Mouse (Mus musculus) MEL (cell line): ENCODE measurements around the gene Il20. TPM values are rescaled to one million over a fixed set of nuclear protein-coding genes. Genes with fewer than 3 reads are reported as not detected.
A peak's percentile ranks its signal among the peaks of the same experiment; 100 is the strongest.

Source experiments
- DNase-seq: peaks from one replicate; pipeline ENCODE4 v3.0.0; 2011; ENCODE audit warnings: low read depth, low spot score
- H3K27ac ChIP-seq: 2 replicates; pipeline ENCODE4 v1.5.1; 2012; ENCODE audit warnings: low read depth, mild to moderate bottlenecking, control low read depth, low read length, moderate library complexity; ENCODE audit not compliant: control insufficient read depth
- H3K27me3 ChIP-seq, 2 experiments: fragments of 150-350 bp in 1 of 2; sonication (generic) in 1 of 2; 2 replicates each; pipeline ENCODE4 v1.6.1; 2012; ENCODE audit warnings: low read length in 2 of 2, mild to moderate bottlenecking in 2 of 2, improper control_type of control experiment in 1 of 2, moderate library complexity in 1 of 2; ENCODE audit not compliant: insufficient read depth in 2 of 2, control insufficient read depth in 1 of 2
- H3K36me3 ChIP-seq, 2 experiments: 2 replicates each; pipeline ENCODE4 v1.6.1; 2012 to 2014; ENCODE audit warnings: low read length in 2 of 2, improper control_type of control experiment in 1 of 2, inconsistent platforms in 1 of 2, mild to moderate bottlenecking in 1 of 2; ENCODE audit not compliant: insufficient read depth in 2 of 2, control insufficient read depth in 1 of 2
- H3K4me1 ChIP-seq, 2 experiments: fragments of 150-350 bp in 1 of 2; sonication (generic) in 1 of 2; 2 replicates each; pipeline ENCODE4 v1.6.1; 2012; ENCODE audit warnings: low read length in 2 of 2, improper control_type of control experiment in 1 of 2, mild to moderate bottlenecking in 1 of 2; ENCODE audit not compliant: insufficient read depth in 2 of 2, control insufficient read depth in 1 of 2
- H3K4me3 ChIP-seq, 2 experiments: fragments of 150-350 bp in 1 of 2; sonication (generic) in 1 of 2; 2 replicates each; pipeline ENCODE4 v1.5.1; 2012; ENCODE audit warnings: low read depth in 2 of 2, low read length in 2 of 2, mild to moderate bottlenecking in 2 of 2, moderate library complexity in 2 of 2, control low read depth in 1 of 2, improper control_type of control experiment in 1 of 2; ENCODE audit not compliant: control insufficient read depth in 1 of 2, insufficient read depth in 1 of 2
- H3K79me2 ChIP-seq: 2 replicates; pipeline ENCODE4 v1.6.1; 2012; ENCODE audit warnings: mild to moderate bottlenecking, low read length, moderate library complexity; ENCODE audit not compliant: control insufficient read depth, poor library complexity, insufficient read depth
- H3K9ac ChIP-seq: 2 replicates; pipeline ENCODE4 v1.6.1; 2012; ENCODE audit warnings: low read depth, mild to moderate bottlenecking, control low read depth, low read length, moderate library complexity; ENCODE audit not compliant: control insufficient read depth, poor library complexity, severe bottlenecking
- H3K9me3 ChIP-seq: fragments of 150-350 bp; sonication (generic); replicated peaks from 2 replicates; pipeline ENCODE4 v1.6.1; 2012; ENCODE audit warnings: mild to moderate bottlenecking, low read length, improper control_type of control experiment, moderate library complexity; ENCODE audit not compliant: insufficient read depth
- BHLHE40 ChIP-seq: IDR thresholded peaks from 2 replicates; pipeline ENCODE4 v1.6.1; 2012; ENCODE audit warnings: low read depth, mild to moderate bottlenecking, inconsistent platforms, low read length, improper control_type of control experiment, borderline replicate concordance
- CHD1 ChIP-seq: IDR thresholded peaks from 2 replicates; pipeline ENCODE4 v1.6.1; 2012; ENCODE audit warnings: low read depth, mild to moderate bottlenecking, inconsistent platforms, low read length, improper control_type of control experiment
- EP300 ChIP-seq, 2 experiments: IDR thresholded peaks; 2 replicates each; pipeline ENCODE4 v1.6.1; 2011; ENCODE audit warnings: improper control_type of control experiment in 2 of 2, low read length in 2 of 2, low read depth in 1 of 2, mild to moderate bottlenecking in 1 of 2
- GABPA ChIP-seq: IDR thresholded peaks from 2 replicates; pipeline ENCODE4 v1.6.1; 2012; ENCODE audit warnings: low read depth, mild to moderate bottlenecking, inconsistent platforms, low read length, improper control_type of control experiment, moderate library complexity
- GATA1 ChIP-seq: IDR thresholded peaks from 2 replicates; pipeline ENCODE4 v1.6.1; 2011; ENCODE audit warnings: low read depth, low read length, improper control_type of control experiment
- KAT2A ChIP-seq: conservative IDR thresholded peaks from 2 replicates; pipeline ENCODE4 v1.6.1; 2012; ENCODE audit warnings: low read depth, low read length, improper control_type of control experiment, inconsistent platforms
- MAFK ChIP-seq: IDR thresholded peaks from 2 replicates; pipeline ENCODE4 v1.6.1; 2011; ENCODE audit warnings: low read depth, mild to moderate bottlenecking, low read length, improper control_type of control experiment, borderline replicate concordance
- NELFE ChIP-seq: IDR thresholded peaks from 2 replicates; pipeline ENCODE4 v1.6.1; 2011; ENCODE audit warnings: low read depth, low read length, improper control_type of control experiment
- NRF1 ChIP-seq: IDR thresholded peaks from 2 replicates; pipeline ENCODE4 v1.6.1; 2014; ENCODE audit warnings: low read depth, mild to moderate bottlenecking, inconsistent platforms, low read length, improper control_type of control experiment, moderate library complexity; ENCODE audit not compliant: poor library complexity, insufficient read depth, severe bottlenecking
- POLR2A ChIP-seq, 2 experiments: IDR thresholded peaks; 2 replicates each; pipeline ENCODE4 v1.6.1; 2011 to 2012; ENCODE audit warnings: low read length in 2 of 2, mild to moderate bottlenecking in 2 of 2, control low read depth in 1 of 2, improper control_type of control experiment in 1 of 2, low read depth in 1 of 2, moderate library complexity in 1 of 2; ENCODE audit not compliant: control insufficient read depth in 1 of 2, insufficient read depth in 1 of 2, poor library complexity in 1 of 2
- SIN3A ChIP-seq: IDR thresholded peaks from 2 replicates; pipeline ENCODE4 v1.6.1; 2012; ENCODE audit warnings: low read length, improper control_type of control experiment, inconsistent platforms
- UBTF ChIP-seq: IDR thresholded peaks from 2 replicates; pipeline ENCODE4 v1.6.1; 2012; ENCODE audit warnings: low read depth, mild to moderate bottlenecking, inconsistent platforms, low read length, improper control_type of control experiment, moderate library complexity, borderline replicate concordance; ENCODE audit not compliant: insufficient read depth
- USF1 ChIP-seq: IDR thresholded peaks from 2 replicates; pipeline ENCODE4 v1.6.1; 2014; ENCODE audit warnings: low read depth, mild to moderate bottlenecking, inconsistent platforms, low read length, improper control_type of control experiment, moderate library complexity
- USF2 ChIP-seq, 2 experiments: IDR thresholded peaks; 2 replicates each; pipeline ENCODE4 v1.6.1; 2011 to 2012; ENCODE audit warnings: improper control_type of control experiment in 2 of 2, low read length in 2 of 2, borderline replicate concordance in 1 of 2, inconsistent platforms in 1 of 2, low read depth in 1 of 2, mild to moderate bottlenecking in 1 of 2; ENCODE audit not compliant: insufficient read depth in 1 of 2
- ZC3H11A ChIP-seq: IDR thresholded peaks from 2 replicates; pipeline ENCODE4 v1.6.1; 2012; ENCODE audit warnings: low read depth, mild to moderate bottlenecking, inconsistent platforms, low read length, improper control_type of control experiment
- ZKSCAN1 ChIP-seq: IDR thresholded peaks from 2 replicates; pipeline ENCODE4 v1.6.1; 2012; ENCODE audit warnings: low read depth, mild to moderate bottlenecking, inconsistent platforms, low read length, improper control_type of control experiment, moderate library complexity
- ZMIZ1 ChIP-seq: IDR thresholded peaks from 2 replicates; pipeline ENCODE4 v1.6.1; 2012; ENCODE audit warnings: low read depth, mild to moderate bottlenecking, inconsistent platforms, low read length, improper control_type of control experiment, moderate library complexity
- ZNF384 ChIP-seq: IDR thresholded peaks from 2 replicates; pipeline ENCODE4 v1.6.1; 2012; ENCODE audit warnings: low read depth, mild to moderate bottlenecking, inconsistent platforms, low read length, improper control_type of control experiment
- polyA plus RNA-seq, 2 experiments: library from polyadenylated mRNA; stranded (reverse) in 1 of 2; unstranded in 1 of 2; fragments of >175 nt in 1 of 2; fragments of >200 nt in 1 of 2; gene quantifications; 2 replicates each; pipeline versions ENCODE4 v1.2.1 to v1.2.4; 2012; ENCODE audit warnings: low replicate concordance in 2 of 2, low read depth in 1 of 2; ENCODE audit not compliant: insufficient read length in 2 of 2, insufficient read depth in 1 of 2, missing spikeins in 1 of 2
- total RNA-seq: library from RNA; depleted of rRNA; stranded (reverse); fragments of 300-350 nt; gene quantifications from 2 replicates; pipeline ENCODE4 v1.2.3, GENCODE M21; 2012

Gene Il20
- total and polyA plus RNA-seq, 3 experiments, result not detected

GRCm38 (mm10) chr1:130918323-130918980 lies 7.2 kb upstream of the Il20 start:
- Histone ChIP-seq H3K9me3 (no peaks in the 10 kb centered on the region), H3K4me1 (no peaks in the 10 kb centered on the region), H3K36me3 (no peaks in the 10 kb centered on the region), H3K27ac (no peak overlapping the region), H3K27me3 (no peaks in the 10 kb centered on the region; a peak in 1 of 4 replicates), H3K79me2 (no peaks in the 10 kb centered on the region), H3K9ac (no peak overlapping the region), H3K4me3 (no peak overlapping the region)
- no peak for DNase-seq
- TF ChIP-seq MAFK (peak; percentile 89), ZMIZ1 (no peak)

- H3K27me3 ChIP-seq, result peaks cover 0 to 2% of the 10 kb centered on the region in 2 experiments; a peak in 1 of 4 replicates
- H3K36me3 ChIP-seq, result no peaks in the 10 kb centered on the region
- H3K27ac ChIP-seq, result no peak overlapping the region
- H3K4me1 ChIP-seq, result no peaks in the 10 kb centered on the region
- TF ChIP-seq ZMIZ1, result no peak
- TF ChIP-seq ZKSCAN1, result no peak
- TF ChIP-seq CHD1, result no peak
- no peak for TF ChIP-seq GATA1
- TF ChIP-seq ZC3H11A, result no peak
- TF ChIP-seq SIN3A, result no peak
- TF ChIP-seq UBTF, result no peak
- TF ChIP-seq NELFE, result no peak
- TF ChIP-seq NRF1, result no peak
- TF ChIP-seq GABPA, result no peak
- no peak for TF ChIP-seq ZNF384
- no peak for TF ChIP-seq USF1
- TF ChIP-seq BHLHE40, result no peak
- TF ChIP-seq EP300 (IDR thresholded peaks at IDR 0.05; ENCODE audit: low read depth in 1 of 2, low read length in 2 of 2), result no peak
- no peak for TF ChIP-seq USF2 (IDR thresholded peaks at IDR 0.05; ENCODE audit: borderline replicate concordance in 1 of 2, insufficient read depth in 1 of 2, low read depth in 1 of 2, low read length in 2 of 2)
- no peak for TF ChIP-seq POLR2A (IDR thresholded peaks at IDR 0.05; ENCODE audit: control insufficient read depth in 1 of 2, insufficient read depth in 1 of 2, low read depth in 1 of 2, low read length in 2 of 2, poor library complexity in 1 of 2)
- no peak for TF ChIP-seq KAT2A
- H3K4me3 ChIP-seq, result no peak overlapping the region
- H3K79me2 ChIP-seq, result no peaks in the 10 kb centered on the region
- no peak overlapping the region for H3K9ac ChIP-seq
- DNase-seq, result no peak
- H3K9me3 ChIP-seq, result no peaks in the 10 kb centered on the region
Measured at GRCm38 (mm10) chr1:130902505-130902904, 8.7 kb downstream of the Il20 start.
